Mouse (Mus musculus): ENCODE results near the gene Nuak2. TPM values are rescaled to one million over a fixed set of nuclear protein-coding genes. Genes with fewer than 3 reads are reported as not detected.
A peak's percentile ranks its signal among the peaks of the same experiment; 100 is the strongest.

Nuak2 gene
- polyA plus RNA-seq, 1 experiment from 2014 or later = 8.4 TPM

DNA sequence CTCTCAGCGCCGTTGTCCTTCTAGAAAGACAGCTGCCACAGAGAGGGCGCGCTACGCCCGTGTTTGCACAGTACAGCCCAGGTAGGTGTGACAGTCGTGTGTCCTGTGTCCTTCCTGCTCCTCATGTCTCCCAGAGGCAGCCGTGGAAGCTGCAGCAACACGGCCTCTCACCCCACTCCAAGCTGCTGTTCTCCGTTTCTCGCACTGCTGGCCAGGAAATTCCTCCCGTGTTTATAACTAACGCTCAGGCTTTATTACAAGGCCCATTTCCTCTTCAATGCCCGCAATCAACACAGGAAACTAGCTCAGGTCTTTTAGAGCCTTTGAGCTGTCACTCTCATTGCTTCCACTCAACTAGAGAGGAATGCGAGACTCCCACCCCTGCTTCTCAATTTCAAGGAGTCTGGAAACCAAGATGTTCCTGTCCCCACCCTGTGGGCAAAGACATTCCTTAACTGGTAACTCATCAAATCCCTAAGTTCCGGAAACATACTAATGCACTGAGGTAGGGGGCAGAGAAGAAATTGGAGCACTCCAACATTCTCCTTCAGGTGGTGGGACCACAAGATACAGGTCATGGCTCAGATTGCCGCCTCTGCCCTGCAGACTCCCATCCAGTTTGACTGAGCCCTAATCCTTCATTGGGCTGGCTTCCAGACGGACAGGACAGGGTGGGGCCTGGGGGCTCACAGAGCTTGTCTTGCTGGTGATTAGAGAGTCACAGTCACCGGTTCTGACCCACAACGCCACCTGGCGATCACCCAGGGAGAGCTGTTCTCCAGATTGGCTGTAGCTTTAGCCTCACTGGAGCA lies 23.4 kb upstream of the Nuak2 start:
- Histone ChIP-seq H3K36me3 (ENCODE audit: control insufficient read depth, insufficient read depth, low read length) (no peaks in the 10 kb centered on the region), H3K9me3 (ENCODE audit: control insufficient read depth, low read length) (no peaks in the 10 kb centered on the region), H3K9ac (replicated peaks; ENCODE audit: low read depth, low read length) (no peak overlapping the region), H3K27ac (ENCODE audit: low read depth, low read length) (0 out of 2 replicates have a peak overlapping the region, but pooled peaks have one; percentile 39), H3K4me1 (ENCODE audit: control insufficient read depth, insufficient read depth, low read length) (peaks cover 15% of the 10 kb centered on the region), H3K27me3 (ENCODE audit: control insufficient read depth, insufficient read depth, low read length) (no peaks in the 10 kb centered on the region), H3K4me3 (ENCODE audit: low read depth, low read length) (no peak overlapping the region), H3K4me2 (ENCODE audit: low read depth, low read length) (no peak overlapping the region)
- 34% methylated on average over 21 of the region's 21 CpGs for WGBS
- ATAC-seq (ENCODE audit: low read depth) = no peak

DNA sequence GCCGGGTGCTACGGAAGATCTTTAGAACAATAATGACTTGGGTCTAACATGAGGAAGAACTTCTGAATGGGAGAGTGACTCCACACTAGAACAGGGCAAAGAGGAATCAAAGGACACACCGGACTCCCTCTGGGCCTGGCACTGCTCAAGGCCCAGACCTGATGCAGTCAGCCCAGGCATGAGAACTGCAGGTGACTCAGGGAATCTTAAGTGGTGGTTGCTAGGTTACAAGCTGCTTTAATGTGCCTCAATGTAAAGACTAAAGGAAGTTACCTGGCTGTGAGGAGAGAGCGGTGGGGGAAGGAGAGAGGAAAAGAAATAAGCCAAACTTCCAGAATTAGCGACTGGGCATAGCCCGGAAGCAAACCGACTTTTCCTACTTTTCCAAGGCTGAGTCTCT lies 20.4 kb upstream of the Nuak2 start:
- Histone ChIP-seq H3K9me3 (ENCODE audit: control insufficient read depth, low read length) (no peaks in the 10 kb centered on the region), H3K36me3 (ENCODE audit: control insufficient read depth, insufficient read depth, low read length) (no peaks in the 10 kb centered on the region), H3K4me3 (ENCODE audit: low read depth, low read length) (no peak overlapping the region), H3K27ac (ENCODE audit: low read depth, low read length) (no peak overlapping the region), H3K9ac (replicated peaks; ENCODE audit: low read depth, low read length) (0 out of 2 replicates have a peak overlapping the region, but pooled peaks have one; percentile 7), H3K27me3 (ENCODE audit: control insufficient read depth, insufficient read depth, low read length) (no peaks in the 10 kb centered on the region), H3K4me2 (ENCODE audit: low read depth, low read length) (no peak overlapping the region), H3K4me1 (ENCODE audit: control insufficient read depth, insufficient read depth, low read length) (peaks cover 20% of the 10 kb centered on the region)
- 74% methylated on average over 7 of the region's 7 CpGs for WGBS
- ATAC-seq (ENCODE audit: low read depth) = no peak

DNA sequence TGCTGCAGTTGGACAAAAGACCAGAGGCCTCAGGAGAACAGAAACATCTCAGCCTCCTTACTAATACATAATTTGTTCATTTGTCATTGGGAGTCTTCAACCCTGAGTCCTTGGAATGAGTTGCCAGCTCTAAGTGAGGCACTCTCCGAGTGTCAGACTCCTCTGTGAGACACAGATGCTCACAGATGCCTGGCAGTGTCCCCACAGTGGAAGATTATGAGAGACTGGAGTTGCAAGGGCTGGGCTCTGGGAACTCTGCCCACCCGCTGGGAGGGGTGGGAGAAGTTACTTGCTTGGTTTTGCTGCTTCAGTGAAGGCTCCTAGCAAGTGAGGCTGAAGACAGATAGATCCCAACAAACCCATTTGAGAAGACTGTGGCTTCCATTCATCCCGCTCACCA lies 19.9 kb upstream of the Nuak2 start:
- Histone ChIP-seq H3K27me3 (ENCODE audit: control insufficient read depth, insufficient read depth, low read length) (no peaks in the 10 kb centered on the region), H3K36me3 (ENCODE audit: control insufficient read depth, insufficient read depth, low read length) (no peaks in the 10 kb centered on the region), H3K9me3 (ENCODE audit: control insufficient read depth, low read length) (no peaks in the 10 kb centered on the region), H3K9ac (replicated peaks; ENCODE audit: low read depth, low read length) (no peak overlapping the region), H3K27ac (ENCODE audit: low read depth, low read length) (no peak overlapping the region), H3K4me3 (ENCODE audit: low read depth, low read length) (no peak overlapping the region), H3K4me1 (ENCODE audit: control insufficient read depth, insufficient read depth, low read length) (peaks cover 20% of the 10 kb centered on the region), H3K4me2 (ENCODE audit: low read depth, low read length) (no peak overlapping the region)
- ATAC-seq (ENCODE audit: low read depth) = no peak
- WGBS = 70% methylated on average over 3 of the region's 3 CpGs

DNA sequence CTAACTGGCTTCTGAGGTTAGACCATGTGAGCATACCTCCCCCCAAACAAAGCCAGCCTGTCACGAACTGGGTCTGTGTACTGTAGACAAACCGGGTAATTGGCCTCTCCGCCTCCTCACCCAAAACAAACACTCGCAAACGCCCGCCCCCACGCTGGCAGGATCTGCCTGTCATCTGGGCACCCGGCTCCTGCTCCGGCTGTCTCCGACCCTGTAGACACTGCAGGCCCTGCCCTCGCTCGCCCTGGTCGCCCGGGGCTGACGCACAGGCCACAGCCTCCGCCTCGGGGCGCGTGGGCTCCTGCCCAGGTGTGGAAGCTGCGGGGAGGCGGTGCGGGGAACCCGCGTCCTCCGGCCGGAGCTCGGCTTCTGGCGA lies 17.5 kb upstream of the Nuak2 start, which contains the start of gene Klhdc8a:
Gene Klhdc8a, plus strand, starts transcription at position 202 of the 376 bp plus-strand sequence.
- peak within 1 kb of the TSS; percentile 98 for H3K4me2 ChIP-seq (ENCODE audit: low read depth, low read length)
- H3K36me3 ChIP-seq (ENCODE audit: control insufficient read depth, insufficient read depth, low read length) = no peaks in the 10 kb centered on the region
- ATAC-seq (ENCODE audit: low read depth) = peak; percentile 67
- H3K4me3 ChIP-seq (ENCODE audit: low read depth, low read length) = peak within 1 kb of the TSS; percentile 53
- peak within 1 kb of the TSS; percentile 67 for H3K27ac ChIP-seq (ENCODE audit: low read depth, low read length)
- WGBS = 2% methylated on average over 28 of the region's 28 CpGs
- no peaks in the 10 kb centered on the region for H3K27me3 ChIP-seq (ENCODE audit: control insufficient read depth, insufficient read depth, low read length)
- H3K9me3 ChIP-seq (ENCODE audit: control insufficient read depth, low read length) = no peaks in the 10 kb centered on the region
- peaks cover 11% of the 10 kb centered on the region; the same call in 1 of the 2 replicates for H3K4me1 ChIP-seq (ENCODE audit: control insufficient read depth, insufficient read depth, low read length)
- H3K9ac ChIP-seq (replicated peaks; ENCODE audit: low read depth, low read length) = peak within 1 kb of the TSS; percentile 85

DNA sequence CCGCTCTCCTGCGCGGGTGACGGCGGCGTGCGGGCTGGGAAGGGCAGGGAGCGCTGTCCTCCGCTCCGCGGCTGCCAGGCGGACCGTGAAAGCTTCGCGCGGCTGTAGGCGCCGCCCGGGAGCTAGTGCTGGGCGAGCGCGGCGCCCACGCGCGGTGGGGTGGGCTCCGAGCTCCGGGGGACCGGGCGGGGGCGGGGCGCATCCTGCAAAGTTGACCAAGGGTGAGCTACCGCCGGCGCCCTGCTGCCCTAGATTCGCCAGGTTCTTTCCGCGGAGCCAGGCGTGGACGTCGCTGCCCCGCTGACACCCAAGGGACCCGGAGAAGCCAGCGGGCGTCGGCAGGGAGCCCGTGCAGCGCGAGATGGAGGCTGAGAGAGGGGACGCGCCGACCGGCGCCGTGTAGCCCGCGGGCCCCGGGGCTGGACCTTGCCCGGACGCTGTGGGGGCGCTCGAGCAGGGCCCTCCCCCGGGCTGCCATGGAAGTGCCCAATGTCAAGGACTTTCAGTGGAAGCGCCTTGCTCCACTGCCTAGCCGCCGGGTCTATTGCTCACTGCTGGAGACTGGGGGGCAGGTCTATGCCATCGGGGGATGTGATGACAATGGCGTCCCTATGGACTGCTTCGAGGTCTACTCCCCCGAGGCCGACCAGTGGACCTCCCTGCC lies 17.0 kb upstream of the Nuak2 start:
- Histone ChIP-seq H3K27me3 (ENCODE audit: control insufficient read depth, insufficient read depth, low read length) (no peaks in the 10 kb centered on the region), H3K9ac (replicated peaks; ENCODE audit: low read depth, low read length) (peak overlapping the region; percentile 85), H3K4me1 (ENCODE audit: control insufficient read depth, insufficient read depth, low read length) (peaks cover 11% of the 10 kb centered on the region; the same call in 1 of the 2 replicates), H3K4me2 (ENCODE audit: low read depth, low read length) (peak overlapping the region; percentile 98), H3K9me3 (ENCODE audit: control insufficient read depth, low read length) (no peaks in the 10 kb centered on the region), H3K36me3 (ENCODE audit: control insufficient read depth, insufficient read depth, low read length) (no peaks in the 10 kb centered on the region), H3K4me3 (ENCODE audit: low read depth, low read length) (peak overlapping the region; percentile 53), H3K27ac (ENCODE audit: low read depth, low read length) (peak overlapping the region; percentile 67)
- ATAC-seq (ENCODE audit: low read depth) = peak; percentile 78
- 2% methylated on average over 51 of the region's 71 CpGs for WGBS

DNA sequence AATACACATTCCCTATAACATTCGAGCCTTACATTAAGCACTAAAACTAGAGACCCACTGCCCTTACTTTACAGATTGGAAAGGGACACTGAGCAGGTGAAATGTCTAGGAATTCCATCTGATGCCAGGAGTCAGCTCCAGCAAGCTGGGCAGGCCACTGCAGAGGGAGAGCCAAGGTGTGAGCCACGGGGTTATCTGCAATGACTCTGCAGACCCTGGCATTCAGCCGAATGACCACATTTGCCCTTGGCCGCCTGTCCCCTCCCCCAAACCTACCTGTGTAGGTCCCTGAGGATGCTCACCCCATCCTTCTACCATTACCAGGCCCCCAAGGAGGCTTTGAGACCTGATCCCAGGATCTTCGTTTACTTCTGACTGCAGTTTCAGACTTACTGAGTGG lies 16.2 kb upstream of the Nuak2 start:
- H3K9me3 ChIP-seq (ENCODE audit: control insufficient read depth, low read length) = no peaks in the 10 kb centered on the region
- no peaks in the 10 kb centered on the region for H3K27me3 ChIP-seq (ENCODE audit: control insufficient read depth, insufficient read depth, low read length)
- H3K9ac ChIP-seq (replicated peaks; ENCODE audit: low read depth, low read length) = peak overlapping the region; percentile 85; the same call in 1 of the 2 replicates
- H3K4me3 ChIP-seq (ENCODE audit: low read depth, low read length) = peak overlapping the region; percentile 53
- ATAC-seq (ENCODE audit: low read depth) = no peak
- WGBS = 86% methylated on average over 5 of the region's 5 CpGs
- no peaks in the 10 kb centered on the region for H3K36me3 ChIP-seq (ENCODE audit: control insufficient read depth, insufficient read depth, low read length)
- no peak overlapping the region for H3K27ac ChIP-seq (ENCODE audit: low read depth, low read length)
- peaks cover 11% of the 10 kb centered on the region; the same call in 1 of the 2 replicates for H3K4me1 ChIP-seq (ENCODE audit: control insufficient read depth, insufficient read depth, low read length)
- peak overlapping the region; percentile 98 for H3K4me2 ChIP-seq (ENCODE audit: low read depth, low read length)

DNA sequence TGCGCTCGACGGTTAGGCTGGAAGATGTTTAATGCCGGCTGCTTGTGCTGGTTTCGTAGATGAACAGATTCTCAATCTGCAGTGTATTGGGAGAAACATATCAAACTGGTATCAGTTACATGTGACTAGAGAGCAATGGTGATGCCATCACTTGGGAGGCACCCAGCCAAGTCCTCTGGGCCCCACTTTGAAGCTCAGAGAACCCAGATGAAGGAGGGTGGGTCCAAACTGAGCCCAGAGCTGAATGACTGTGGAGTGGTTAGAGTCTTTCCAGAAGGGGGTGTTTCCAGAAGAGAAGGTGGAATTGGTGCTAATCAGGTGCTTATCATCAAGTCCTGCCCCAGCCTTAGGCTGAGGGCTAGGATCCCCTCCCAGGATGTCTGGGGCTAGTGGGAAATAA lies 14.7 kb upstream of the Nuak2 start:
- Histone ChIP-seq H3K9me3 (ENCODE audit: control insufficient read depth, low read length) (no peaks in the 10 kb centered on the region), H3K9ac (replicated peaks; ENCODE audit: low read depth, low read length) (no peak overlapping the region), H3K4me1 (ENCODE audit: control insufficient read depth, insufficient read depth, low read length) (peaks cover 11% of the 10 kb centered on the region; the same call in 1 of the 2 replicates), H3K27ac (ENCODE audit: low read depth, low read length) (no peak overlapping the region), H3K4me3 (ENCODE audit: low read depth, low read length) (no peak overlapping the region), H3K27me3 (ENCODE audit: control insufficient read depth, insufficient read depth, low read length) (no peaks in the 10 kb centered on the region), H3K4me2 (ENCODE audit: low read depth, low read length) (0 out of 2 replicates have a peak overlapping the region, but pooled peaks have one; percentile 11), H3K36me3 (ENCODE audit: control insufficient read depth, insufficient read depth, low read length) (no peaks in the 10 kb centered on the region)
- WGBS = 52% methylated on average over 5 of the region's 5 CpGs
- no peak for ATAC-seq (ENCODE audit: low read depth)

DNA sequence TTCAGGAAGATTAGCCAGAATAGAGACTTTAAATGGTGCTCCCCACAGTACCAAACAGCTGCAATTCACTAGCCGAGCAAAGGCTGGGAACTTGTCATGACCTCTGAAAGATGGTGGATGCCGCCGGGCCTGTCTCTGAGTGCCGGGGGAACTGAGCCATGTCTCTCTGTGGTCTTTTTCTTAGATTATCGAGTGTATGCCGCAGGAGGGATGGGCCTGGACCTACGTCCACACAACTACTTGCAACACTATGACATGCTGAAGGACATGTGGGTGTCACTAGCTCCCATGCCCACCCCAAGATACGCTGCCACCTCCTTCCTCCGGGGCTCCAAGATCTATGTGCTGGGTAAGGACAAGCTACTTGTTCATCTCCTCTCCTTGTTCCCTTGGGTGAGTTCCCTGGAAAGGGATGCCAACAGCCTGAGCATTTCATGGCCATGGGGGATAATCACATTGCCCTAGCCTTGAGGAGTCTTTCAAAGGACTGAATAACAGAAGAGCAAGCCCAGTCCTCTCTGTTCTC lies 13.5 kb upstream of the Nuak2 start:
- H3K9me3 ChIP-seq (ENCODE audit: control insufficient read depth, low read length) = no peaks in the 10 kb centered on the region
- no peak for ATAC-seq (ENCODE audit: low read depth)
- 86% methylated on average over 9 of the region's 9 CpGs for WGBS
- H3K27ac ChIP-seq (ENCODE audit: low read depth, low read length) = no peak overlapping the region
- no peak overlapping the region for H3K9ac ChIP-seq (replicated peaks; ENCODE audit: low read depth, low read length)
- H3K4me1 ChIP-seq (ENCODE audit: control insufficient read depth, insufficient read depth, low read length) = peaks cover 11% of the 10 kb centered on the region; the same call in 1 of the 2 replicates
- no peaks in the 10 kb centered on the region for H3K27me3 ChIP-seq (ENCODE audit: control insufficient read depth, insufficient read depth, low read length)
- no peaks in the 10 kb centered on the region for H3K36me3 ChIP-seq (ENCODE audit: control insufficient read depth, insufficient read depth, low read length)
- H3K4me2 ChIP-seq (ENCODE audit: low read depth, low read length) = no peak overlapping the region
- no peak overlapping the region for H3K4me3 ChIP-seq (ENCODE audit: low read depth, low read length)
